Mouse (Mus musculus): ENCODE data around the gene Atxn1. TPM values are rescaled to one million over a fixed set of nuclear protein-coding genes. Genes with fewer than 3 reads are reported as not detected.

Atxn1 gene
- total and polyA plus RNA-seq, 3 experiments, result 8.0 to 13.1 (median 9.7) TPM

DNA sequence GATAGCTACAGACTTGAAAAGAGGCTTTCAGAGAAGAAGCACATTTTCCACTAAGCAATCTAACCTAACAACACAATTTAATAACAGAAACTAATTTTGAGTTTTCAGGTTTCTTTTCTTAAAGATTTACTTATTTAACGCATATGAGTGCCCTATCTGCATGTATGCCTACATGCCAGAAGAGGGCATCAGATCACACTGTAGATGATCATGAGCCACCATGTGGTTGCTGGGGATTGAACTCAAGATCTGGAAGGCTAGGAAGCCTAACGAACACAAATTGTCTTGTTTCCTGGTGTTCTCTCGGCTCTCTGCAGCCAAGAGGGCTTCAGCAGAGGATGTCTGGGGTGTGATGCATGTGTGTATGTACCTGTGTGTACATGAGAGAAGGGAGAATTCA is 280.8 kb downstream of the Atxn1 start:
- peaks cover 11 to 37% of the 10 kb centered on the region in 2 experiments for H3K36me3 ChIP-seq (replicated peaks in 1 of 2; ENCODE audit: control insufficient read depth in 1 of 2, insufficient read depth in 1 of 2, low read length in 1 of 2)
- H3K4me3 ChIP-seq (replicated peaks in 1 of 3; ENCODE audit: low read depth in 2 of 3, low read length in 2 of 3, poor library complexity in 1 of 3), result no peak overlapping the region
- H3K4me2 ChIP-seq (ENCODE audit: insufficient read depth, low read depth, poor library complexity, severe bottlenecking), result no peak overlapping the region
- H3K9me3 ChIP-seq (replicated peaks; ENCODE audit: low read length), result no peaks in the 10 kb centered on the region
- in situ Hi-C loops (cut with MboI; ENCODE audit: low pct_ligation_motif_present, low pct_unique_long_range_greater_than_20kb, low sequenced_read_pairs), result loop anchor here (25.0 kb wide), 1 partner anchor 278 kb away; the partner anchor contains the start of gene Atxn1
- no peak overlapping the region for H3K9ac ChIP-seq (ENCODE audit: insufficient read depth, low read depth)
- dilution Hi-C loops (cut with MboI; ENCODE audit: extremely low pct_ligation_motif_present, extremely low pct_unique_long_range_greater_than_20kb, low sequenced_read_pairs), result no loop called here
- H3K27ac ChIP-seq (ENCODE audit: insufficient read depth, low read depth), result no peak overlapping the region
- TF ChIP-seq SMC3 (IDR thresholded peaks at IDR 0.05; ENCODE audit: low read depth, low read length) (peak; percentile 68), CTCF (conservative IDR thresholded peaks at IDR 0.05 in 1 of 2, IDR thresholded peaks at IDR 0.05 in 1 of 2; ENCODE audit: low read depth in 2 of 2, low read length in 2 of 2) (peak; percentile 9 to 81; a peak in 2 of 4 replicates), MYC (IDR thresholded peaks at IDR 0.05; ENCODE audit: low read depth, low read length) (peak; percentile 88; the same call in 1 of the 2 replicates), RCOR1 (conservative IDR thresholded peaks at IDR 0.05; ENCODE audit: low read depth, low read length) (no peak), CHD2 (IDR thresholded peaks at IDR 0.05; ENCODE audit: low read length) (no peak), RAD21 (IDR thresholded peaks at IDR 0.05; ENCODE audit: low read depth, low read length) (peak; percentile 62), NELFE (IDR thresholded peaks at IDR 0.05; ENCODE audit: low read depth, low read length) (no peak)
- peak; percentile 48 for DNase-seq (ENCODE audit: extremely low read depth)
- H3K4me1 ChIP-seq (ENCODE audit: control insufficient read depth in 1 of 2, insufficient read depth in 2 of 2), result peaks cover 52 to 88% of the 10 kb centered on the region in 2 experiments
- peaks cover 10% of the 10 kb centered on the region; the same call in 1 of the 2 replicates for H3K79me2 ChIP-seq (replicated peaks; ENCODE audit: control insufficient read depth, extremely low read depth, insufficient read depth, poor library complexity, severe bottlenecking)
- no peaks in the 10 kb centered on the region for H3K27me3 ChIP-seq (replicated peaks)

DNA sequence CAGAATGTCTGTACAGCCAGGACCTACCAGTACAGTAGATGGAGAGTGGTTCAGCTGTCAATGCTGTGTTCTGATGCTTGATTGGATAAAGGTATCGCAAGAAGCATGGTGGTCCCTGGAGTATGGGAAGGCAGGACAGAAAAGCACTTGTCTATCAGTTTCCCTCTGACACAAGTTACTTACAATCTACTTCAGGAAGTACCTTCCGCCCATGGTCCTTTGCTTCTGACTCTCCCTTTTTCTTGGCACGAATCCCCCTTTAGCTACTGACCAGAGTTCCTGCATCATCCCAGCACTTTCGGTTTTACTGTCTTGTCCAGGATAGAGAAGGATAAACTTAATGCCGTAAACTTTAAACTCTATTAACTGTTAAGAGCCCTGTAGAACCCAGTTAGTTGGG is 283.6 kb downstream of the Atxn1 start:
- Histone ChIP-seq H3K9ac (ENCODE audit: insufficient read depth, low read depth) (no peak overlapping the region), H3K27me3 (replicated peaks) (no peaks in the 10 kb centered on the region), H3K9me3 (replicated peaks; ENCODE audit: low read length) (no peaks in the 10 kb centered on the region), H3K27ac (ENCODE audit: insufficient read depth, low read depth) (peak overlapping the region; percentile 10; the same call in 1 of the 2 replicates), H3K4me1 (ENCODE audit: control insufficient read depth in 1 of 2, insufficient read depth in 2 of 2) (peaks cover 35 to 84% of the 10 kb centered on the region in 2 experiments), H3K79me2 (replicated peaks; ENCODE audit: control insufficient read depth, extremely low read depth, insufficient read depth, poor library complexity, severe bottlenecking) (0 out of 2 replicates have a peak, but pooled peaks cover 6% of the 10 kb centered on the region), H3K36me3 (replicated peaks in 1 of 2; ENCODE audit: control insufficient read depth in 1 of 2, insufficient read depth in 1 of 2, low read length in 1 of 2) (peaks cover 11 to 50% of the 10 kb centered on the region in 2 experiments), H3K4me3 (replicated peaks in 1 of 3; ENCODE audit: low read depth in 2 of 3, low read length in 2 of 3, poor library complexity in 1 of 3) (no peak overlapping the region), H3K4me2 (ENCODE audit: insufficient read depth, low read depth, poor library complexity, severe bottlenecking) (no peak overlapping the region)
- TF ChIP-seq USF2 (conservative IDR thresholded peaks at IDR 0.05; ENCODE audit: low read depth, low read length), result no peak
- TF ChIP-seq JUN (IDR thresholded peaks at IDR 0.05; ENCODE audit: insufficient read depth, low read depth, low read length), result no peak
- no peak for TF ChIP-seq BHLHE40 (IDR thresholded peaks at IDR 0.05; ENCODE audit: low read depth, low read length)
- no peak for TF ChIP-seq HCFC1 (IDR thresholded peaks at IDR 0.05; ENCODE audit: low read depth, low read length)
- no peak for TF ChIP-seq IRF4 (IDR thresholded peaks at IDR 0.05; ENCODE audit: low read depth, low read length)
- TF ChIP-seq JUND (conservative IDR thresholded peaks at IDR 0.05; ENCODE audit: low read depth, low read length), result no peak
- TF ChIP-seq ZMIZ1 (IDR thresholded peaks at IDR 0.05; ENCODE audit: low read depth, low read length), result no peak
- no peak for TF ChIP-seq MXI1 (IDR thresholded peaks at IDR 0.05; ENCODE audit: low read depth, low read length)
- TF ChIP-seq PAX5 (IDR thresholded peaks at IDR 0.05; ENCODE audit: low read length), result no peak
- no peak for TF ChIP-seq GABPA (IDR thresholded peaks at IDR 0.05; ENCODE audit: insufficient replicate concordance, low read depth, low read length)
- TF ChIP-seq MAFK (IDR thresholded peaks at IDR 0.05; ENCODE audit: insufficient replicate concordance, low read length), result no peak
- TF ChIP-seq TBP (conservative IDR thresholded peaks at IDR 0.05; ENCODE audit: low read depth, low read length), result no peak
- TF ChIP-seq SMC3 (IDR thresholded peaks at IDR 0.05; ENCODE audit: low read depth, low read length), result no peak
- no peak for TF ChIP-seq ZKSCAN1 (IDR thresholded peaks at IDR 0.05; ENCODE audit: borderline replicate concordance, low read depth, low read length)
- no peak for TF ChIP-seq SIN3A (IDR thresholded peaks at IDR 0.05; ENCODE audit: low read length)
- no peak for TF ChIP-seq TCF12 (IDR thresholded peaks at IDR 0.05; ENCODE audit: low read depth, low read length)
- no peak for TF ChIP-seq MYC (IDR thresholded peaks at IDR 0.05; ENCODE audit: low read depth, low read length)
- TF ChIP-seq NELFE (IDR thresholded peaks at IDR 0.05; ENCODE audit: low read depth, low read length), result no peak
- dilution Hi-C loops (cut with MboI; ENCODE audit: extremely low pct_ligation_motif_present, extremely low pct_unique_long_range_greater_than_20kb, low sequenced_read_pairs) (no loop called here), in situ Hi-C loops (cut with MboI; ENCODE audit: low pct_ligation_motif_present, low pct_unique_long_range_greater_than_20kb, low sequenced_read_pairs) (loop anchor here (25.0 kb wide), 1 partner anchor 281 kb away; the partner anchor contains the start of gene Atxn1)
- no peak for DNase-seq (ENCODE audit: extremely low read depth)
